Mouse (Mus musculus) spleen, adult 2 months (tissue): Measurements from ENCODE around the gene Prkca. TPM values are rescaled to one million over a fixed set of nuclear protein-coding genes. Genes with fewer than 3 reads are reported as not detected.

Source experiments
- DNase-seq, 2 experiments: peaks; one replicate each; pipeline versions ENCODE4 v3.0.0 to v3.0.0-alpha.2; 2012 to 2021; ENCODE audit warnings: low spot score in 2 of 2, low read depth in 1 of 2
- H3K27ac ChIP-seq: fragments of 200-500 bp; 2 replicates; pipeline ENCODE4 v1.5.1; 2012; ENCODE audit warnings: low read length, inconsistent platforms; ENCODE audit not compliant: insufficient read depth
- H3K27me3 ChIP-seq: fragments of 200-500 bp; 2 replicates; pipeline ENCODE4 v1.6.1; 2012; ENCODE audit warnings: mild to moderate bottlenecking, moderate library complexity, low read length, inconsistent platforms; ENCODE audit not compliant: control insufficient read depth, insufficient read depth
- H3K36me3 ChIP-seq: fragments of 200-500 bp; 2 replicates; pipeline ENCODE4 v1.6.1; 2012; ENCODE audit warnings: mild to moderate bottlenecking, low read length, inconsistent platforms; ENCODE audit not compliant: control insufficient read depth, insufficient read depth
- H3K4me1 ChIP-seq: fragments of 200-500 bp; 2 replicates; pipeline ENCODE4 v1.6.1; 2011; ENCODE audit warnings: inconsistent platforms; ENCODE audit not compliant: control insufficient read depth, insufficient read depth, insufficient read length
- H3K4me3 ChIP-seq: fragments of 200-500 bp; 2 replicates; pipeline ENCODE4 v1.5.1; 2011; ENCODE audit warnings: mild to moderate bottlenecking, inconsistent platforms; ENCODE audit not compliant: insufficient read depth, insufficient read length; ENCODE audit errors: extremely low read depth
- CTCF ChIP-seq: fragments of 200-500 bp; IDR thresholded peaks from 2 replicates; pipeline ENCODE4 v1.5.1; 2011; ENCODE audit warnings: mild to moderate bottlenecking, inconsistent platforms; ENCODE audit not compliant: insufficient read depth, insufficient read length, insufficient replicate concordance; ENCODE audit errors: extremely low read depth
- POLR2A ChIP-seq: fragments of 200-500 bp; IDR thresholded peaks from 2 replicates; pipeline ENCODE4 v1.6.1; 2011; ENCODE audit warnings: low read depth, low read length, inconsistent platforms
- WGBS: fragments of 180-500 bp; shearing (Covaris S2); methylation state at CpG from one replicate; pipeline ENCODE4 v1.1.7; 2018; 5-methylcytosine and 5-hydroxymethylcytosine counted together
- polyA plus RNA-seq: library from polyadenylated mRNA; depleted of rRNA; stranded (reverse); fragments of >200 nt; gene quantifications from 2 replicates; pipeline ENCODE4 v1.2.3, GENCODE M21; 2012

Prkca gene
- polyA plus RNA-seq, 1 experiment: 8.4 TPM

- no peak for DNase-seq
- H3K27ac ChIP-seq: no peak overlapping the region
- no peaks in the 10 kb centered on the region for H3K27me3 ChIP-seq
- TF ChIP-seq POLR2A (no peak), CTCF (no peak)
- H3K36me3 ChIP-seq: peaks cover 2% of the 10 kb centered on the region
- WGBS: 51% methylated on average over 8 of the region's 8 CpGs
- H3K4me1 ChIP-seq: peaks cover 2% of the 10 kb centered on the region; the same call in 1 of the 2 replicates
- H3K4me3 ChIP-seq: no peak overlapping the region
Measured at GRCm38 (mm10) chr11:108341783-108342182, 1.9 kb downstream of the Prkca start.

DNA sequence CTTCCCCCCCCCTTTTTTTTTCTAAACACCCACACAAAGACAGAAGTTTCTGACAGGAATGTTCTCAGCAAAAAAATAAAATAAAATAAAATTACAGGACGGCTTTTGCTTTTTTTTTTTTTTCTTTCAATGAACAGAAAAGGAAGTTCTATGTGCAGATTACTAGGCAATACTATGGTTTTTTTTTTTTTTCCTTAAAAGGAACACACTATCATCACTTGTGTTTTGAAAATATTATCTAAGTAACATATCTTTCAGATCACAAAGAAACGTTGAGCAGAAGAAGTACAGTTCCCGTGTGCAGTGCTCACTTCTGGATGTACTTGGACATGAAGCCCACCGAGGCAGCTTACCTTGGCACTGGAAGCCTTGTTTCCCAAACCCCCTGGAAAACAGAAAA lies 3.4 kb downstream of the Prkca start:
- Histone ChIP-seq H3K4me1 (peaks cover 2% of the 10 kb centered on the region; the same call in 1 of the 2 replicates), H3K27ac (no peak overlapping the region), H3K36me3 (peaks cover 2% of the 10 kb centered on the region), H3K4me3 (no peak overlapping the region), H3K27me3 (no peaks in the 10 kb centered on the region)
- TF ChIP-seq POLR2A: no peak
- DNase-seq: no peak
- 64% methylated on average over 4 of the region's 4 CpGs for WGBS

GRCm38 (mm10) chr11:108336445-108336844 lies 7.3 kb downstream of the Prkca start:
- DNase-seq: no peak
- no peak for TF ChIP-seq CTCF
- no peak for TF ChIP-seq POLR2A
- no peaks in the 10 kb centered on the region for H3K4me1 ChIP-seq
- 68% methylated on average over 5 of the region's 5 CpGs for WGBS
- H3K27me3 ChIP-seq: no peaks in the 10 kb centered on the region
- peaks cover 2% of the 10 kb centered on the region for H3K36me3 ChIP-seq
- no peak overlapping the region for H3K27ac ChIP-seq
- no peak overlapping the region for H3K4me3 ChIP-seq

DNA sequence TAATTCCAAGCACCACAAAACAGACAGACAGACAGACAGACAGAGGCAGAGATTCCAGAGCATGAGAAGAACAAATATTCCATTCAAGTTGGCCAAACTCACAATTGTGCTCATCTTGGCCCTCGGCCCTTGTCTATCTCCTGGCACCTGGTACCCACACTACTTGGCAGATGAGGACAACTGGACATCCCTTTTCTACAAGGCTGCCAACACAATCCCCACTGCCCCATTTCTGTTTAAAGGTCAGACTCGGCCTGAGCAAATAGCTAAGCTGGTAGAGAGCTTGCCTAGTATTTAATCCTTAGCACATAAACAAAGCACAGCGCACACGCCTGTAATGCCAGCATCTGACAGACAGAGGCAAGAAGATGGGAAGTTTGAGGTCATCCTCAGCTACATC lies 8.2 kb downstream of the Prkca start:
- H3K4me3 ChIP-seq: no peak overlapping the region
- TF ChIP-seq CTCF (no peak), POLR2A (no peak)
- no peaks in the 10 kb centered on the region for H3K27me3 ChIP-seq

DNA sequence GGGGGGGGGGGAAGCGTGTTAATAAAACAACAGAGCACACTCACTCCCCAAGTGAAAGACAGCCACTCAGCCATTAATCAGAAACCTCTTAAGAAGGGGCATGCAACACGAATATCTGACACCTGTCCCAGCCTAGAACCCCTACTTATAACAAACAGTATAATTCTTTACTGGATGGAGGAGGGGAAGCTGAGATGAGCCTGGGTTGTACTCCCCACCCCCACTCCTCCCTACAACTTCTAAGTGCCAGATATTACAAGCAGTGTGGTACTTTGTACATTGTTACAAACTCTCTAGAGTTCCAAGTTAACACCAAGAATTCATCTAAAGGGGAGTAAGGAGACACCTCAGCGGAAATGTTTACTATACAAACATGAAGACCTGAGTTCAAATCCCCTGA lies 9.1 kb downstream of the Prkca start:
- 48% methylated on average over 3 of the region's 3 CpGs for WGBS
- Histone ChIP-seq H3K36me3 (peaks cover 2% of the 10 kb centered on the region), H3K27me3 (no peaks in the 10 kb centered on the region), H3K27ac (no peak overlapping the region), H3K4me3 (no peak overlapping the region), H3K4me1 (no peaks in the 10 kb centered on the region)
- TF ChIP-seq POLR2A: no peak
- no peak for TF ChIP-seq CTCF
- DNase-seq: no peak

More for the DNA sequence above, 8.2 kb downstream of the Prkca start:
- Histone ChIP-seq H3K27ac (no peak overlapping the region), H3K4me1 (no peaks in the 10 kb centered on the region), H3K36me3 (peaks cover 2% of the 10 kb centered on the region)
- no peak for DNase-seq
- WGBS: 97% methylated on average over 4 of the region's 4 CpGs

DNA sequence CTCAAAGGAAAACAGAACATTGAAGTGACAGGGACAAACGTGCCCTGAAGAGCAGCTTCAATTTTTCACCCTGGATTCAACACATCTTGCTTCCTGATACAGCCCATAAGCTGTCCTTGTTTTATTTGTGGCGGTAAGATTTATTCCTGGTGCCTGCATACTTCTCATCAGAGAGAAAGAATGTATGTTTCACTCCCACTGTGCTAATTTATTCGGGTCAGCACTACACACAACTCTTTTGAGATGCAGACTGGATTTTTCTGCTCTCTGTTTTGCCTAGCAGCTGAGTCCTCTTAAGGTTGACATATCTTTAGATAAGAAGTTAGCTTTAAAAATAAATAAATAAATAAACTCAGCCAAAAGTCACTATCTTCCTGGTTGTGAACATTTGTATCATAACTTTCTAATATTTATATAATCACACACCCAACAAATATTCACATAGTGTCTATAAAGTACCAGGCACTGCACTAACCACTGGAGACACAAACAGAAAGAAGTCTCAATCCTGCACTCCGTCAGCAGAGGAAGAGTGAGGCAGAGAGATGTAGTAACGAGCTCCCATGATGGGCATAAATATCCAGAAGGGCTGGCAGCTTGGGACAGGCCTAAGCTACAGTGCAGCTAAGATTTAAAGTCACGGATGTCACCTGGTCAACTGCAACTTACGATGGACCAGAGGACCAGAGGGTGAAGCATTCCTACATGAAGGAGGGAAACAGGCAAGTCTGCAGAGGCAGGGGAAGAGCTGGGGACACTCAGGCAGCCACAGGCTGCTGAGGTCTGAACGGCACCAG lies 9.9 kb downstream of the Prkca start:
- H3K27ac ChIP-seq: no peak overlapping the region
- WGBS: 75% methylated on average over 8 of the region's 8 CpGs
- H3K4me3 ChIP-seq: no peak overlapping the region
- H3K4me1 ChIP-seq: no peaks in the 10 kb centered on the region
- peaks cover 2% of the 10 kb centered on the region for H3K36me3 ChIP-seq
- no peaks in the 10 kb centered on the region for H3K27me3 ChIP-seq
- no peak for DNase-seq
- TF ChIP-seq CTCF: no peak

GRCm38 (mm10) chr11:108333006-108333405 lies 10.7 kb downstream of the Prkca start:
- Histone ChIP-seq H3K27ac (no peak overlapping the region), H3K27me3 (no peaks in the 10 kb centered on the region), H3K4me3 (no peak overlapping the region), H3K36me3 (no peaks in the 10 kb centered on the region; the same call in 1 of the 2 replicates), H3K4me1 (no peaks in the 10 kb centered on the region)
- DNase-seq: no peak
- TF ChIP-seq CTCF: no peak
- no peak for TF ChIP-seq POLR2A
- WGBS: 78% methylated on average over 5 of the region's 5 CpGs

- H3K4me1 ChIP-seq: no peaks in the 10 kb centered on the region
- no peak for DNase-seq
- H3K4me3 ChIP-seq: no peak overlapping the region
- WGBS: 87% methylated on average over 11 of the region's 11 CpGs
- TF ChIP-seq POLR2A (no peak), CTCF (no peak)
- H3K36me3 ChIP-seq: no peaks in the 10 kb centered on the region; the same call in 1 of the 2 replicates
- H3K27ac ChIP-seq: no peak overlapping the region
- no peaks in the 10 kb centered on the region for H3K27me3 ChIP-seq
Measured at GRCm38 (mm10) chr11:108330818-108331217, 12.9 kb downstream of the Prkca start.
